Mouse (Mus musculus) heart, postnatal 36 days (tissue): ENCODE results near the gene Galnt16. TPM values are rescaled to one million over a fixed set of nuclear protein-coding genes. Genes with fewer than 3 reads are reported as not detected.

Experiments
- DNase-seq, 2 experiments: peaks; one replicate each; pipeline ENCODE4 v3.0.0; 2021 to 2022
- intact Hi-C: fragments of 180-260 bp; cut with DNase I; formaldehyde crosslinking; loops from one replicate; pipeline ENCODE4 v1.15.1; 2025
- total RNA-seq, 2 experiments: library from RNA; stranded (reverse); gene quantifications; 2 replicates each; pipeline ENCODE4 v1.2.3; 2021

The Galnt16 gene
- total RNA-seq, 2 experiments from 2014 or later, result 2.7 to 3.7 TPM

GRCm38 (mm10) chr12:80644506-80644868 is 126.4 kb downstream of the Galnt16 start:
- intact Hi-C loops, result loop anchor here (10.0 kb wide), 3 partner anchors 300 to 1780 kb away; partner anchors contain the start of genes Atp6v1d, Eif2s1, Srsf5 and Vti1b
- no peak for DNase-seq

DNA sequence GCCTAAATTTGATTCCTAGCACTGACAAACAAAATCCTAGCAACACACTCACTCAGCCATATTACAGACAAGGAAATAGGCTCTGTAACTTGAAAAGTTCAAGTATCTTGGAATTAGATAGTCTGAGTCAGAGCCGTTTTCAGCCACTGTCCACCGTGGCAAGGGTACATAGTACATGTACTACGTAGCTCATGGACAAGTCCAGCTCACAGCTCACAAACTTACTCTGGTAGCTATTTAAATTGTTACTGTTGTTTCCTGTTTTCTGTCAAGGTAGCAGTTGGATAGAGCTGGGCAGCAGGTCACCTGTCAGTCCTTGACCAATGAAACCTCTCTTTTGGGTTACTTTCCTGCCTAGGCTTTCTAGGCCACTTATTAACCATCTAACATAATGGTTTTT is 128.3 kb downstream of the Galnt16 start:
- intact Hi-C loops, result loop anchor here (1.0 to 10.0 kb wide), 4 partner anchors 39 to 1782 kb away; partner anchors contain the start of genes Atp6v1d, Eif2s1, Srsf5 and Vti1b
- no peak for DNase-seq

DNA sequence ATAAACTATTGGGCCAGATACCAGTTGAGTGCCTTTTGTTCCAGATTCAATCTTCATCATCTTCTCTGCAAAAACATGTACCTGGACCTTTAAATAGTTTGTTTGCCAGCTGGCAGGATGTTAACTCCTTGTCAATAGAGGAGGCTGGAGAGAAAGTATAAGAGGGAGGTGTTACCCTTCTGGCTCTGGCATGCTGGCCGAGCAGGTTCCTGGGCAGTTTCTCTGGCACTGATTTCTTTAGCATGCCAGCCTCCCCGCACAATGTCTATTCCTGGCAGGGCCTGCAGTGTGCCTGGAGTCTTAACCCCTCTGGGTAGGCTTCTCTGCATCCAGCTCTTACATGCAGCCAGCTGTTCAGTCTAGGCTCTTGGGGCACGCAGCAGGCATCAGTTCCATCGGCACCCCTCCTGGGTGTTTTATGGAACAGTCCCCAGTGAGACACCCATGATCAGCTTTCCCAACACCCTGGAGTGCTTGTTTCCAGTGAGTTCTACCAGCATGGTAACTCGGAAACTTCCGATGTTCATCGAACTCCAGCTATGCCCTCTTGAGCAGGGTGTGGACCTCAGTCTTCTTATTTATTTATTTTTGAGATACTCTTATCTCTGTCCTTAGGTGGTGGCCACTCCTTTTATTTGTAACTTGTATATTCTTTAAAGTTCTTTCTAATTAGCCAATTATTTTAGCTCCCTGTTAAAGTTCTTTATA is 136.0 kb downstream of the Galnt16 start:
- DNase-seq, result peak; percentile 25 to 35

DNA sequence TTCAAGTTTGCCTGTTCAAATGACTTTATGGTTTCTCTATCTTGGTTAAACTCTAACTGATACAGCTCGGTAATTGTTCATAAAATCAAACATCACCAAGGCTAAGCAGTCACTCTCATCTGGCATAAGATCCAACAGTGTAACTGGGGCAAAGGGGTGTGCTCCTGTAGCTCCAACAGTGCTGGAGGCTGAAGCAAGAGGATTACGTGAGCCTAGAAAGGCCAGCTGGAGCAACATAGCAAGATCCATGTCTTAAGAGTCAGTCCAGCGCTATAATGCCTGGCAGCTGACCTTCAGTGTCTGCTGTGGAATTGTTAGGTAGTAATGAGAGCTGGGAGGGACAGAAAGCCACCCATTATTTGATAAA is 136.6 kb downstream of the Galnt16 start:
- no peak for DNase-seq
- intact Hi-C loops, result no loop called here

More for the DNA sequence above, 136.0 kb downstream of the Galnt16 start:
- intact Hi-C loops, result no loop called here

DNA sequence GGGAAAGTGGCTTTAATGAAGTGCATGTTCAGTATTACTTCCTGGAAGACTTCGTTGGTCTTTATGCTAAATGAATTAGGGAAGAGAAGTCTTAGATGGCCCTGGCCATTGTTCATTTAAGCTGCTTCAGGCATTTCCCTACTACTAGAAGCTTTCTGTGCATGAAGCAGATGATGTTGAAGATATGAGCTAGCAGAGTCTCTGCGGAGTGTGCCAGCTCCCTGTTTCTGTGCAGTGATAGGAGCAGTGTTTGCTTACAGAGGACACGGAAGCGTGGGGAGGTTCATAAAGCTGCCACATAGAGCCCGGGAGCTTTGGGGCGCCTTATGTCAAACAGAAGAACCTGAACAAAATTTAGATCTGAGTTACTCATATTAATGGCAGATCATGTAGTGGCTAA is 140.6 kb downstream of the Galnt16 start:
- no peak for DNase-seq
- intact Hi-C loops, result no loop called here

DNA sequence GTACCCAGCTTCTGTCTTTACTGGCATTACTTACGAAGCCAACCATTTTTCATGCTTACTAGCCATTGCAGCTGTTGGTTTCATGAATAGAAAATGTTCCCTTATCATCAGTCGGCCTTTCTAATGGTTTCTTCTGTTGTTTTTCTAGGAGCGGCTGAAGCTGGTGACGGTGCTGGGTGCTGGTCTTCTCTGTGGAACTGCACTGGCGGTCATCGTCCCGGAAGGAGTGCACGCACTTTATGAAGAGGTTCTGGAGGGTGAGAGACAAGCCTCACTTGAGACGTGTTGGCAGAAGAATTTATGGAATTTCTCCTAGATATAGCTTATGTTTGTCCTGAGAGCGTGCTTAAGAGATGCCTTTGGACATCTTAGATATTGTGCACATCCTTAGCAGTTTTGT is 144.2 kb downstream of the Galnt16 start:
- DNase-seq, result no peak
- intact Hi-C loops, result no loop called here

DNA sequence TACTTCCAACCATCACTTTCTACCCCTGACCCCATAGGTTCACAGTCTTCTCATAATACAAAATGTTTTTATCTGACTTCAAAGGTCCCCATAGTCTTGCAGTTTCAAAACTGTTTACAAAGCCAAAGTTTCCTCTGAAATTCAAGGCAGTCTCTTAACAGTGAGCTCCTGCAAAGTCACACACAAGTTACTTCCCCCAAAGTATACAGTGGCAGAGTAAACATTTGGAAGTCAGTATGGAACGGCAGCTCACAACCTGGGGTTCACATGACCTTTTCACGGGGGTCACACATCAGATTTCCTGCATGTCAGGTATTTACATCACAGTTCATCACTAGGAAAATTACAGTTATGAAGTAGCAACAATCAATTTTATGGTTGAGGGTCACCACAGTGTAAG is 145.9 kb downstream of the Galnt16 start:
- intact Hi-C loops, result no loop called here
- no peak for DNase-seq

DNA sequence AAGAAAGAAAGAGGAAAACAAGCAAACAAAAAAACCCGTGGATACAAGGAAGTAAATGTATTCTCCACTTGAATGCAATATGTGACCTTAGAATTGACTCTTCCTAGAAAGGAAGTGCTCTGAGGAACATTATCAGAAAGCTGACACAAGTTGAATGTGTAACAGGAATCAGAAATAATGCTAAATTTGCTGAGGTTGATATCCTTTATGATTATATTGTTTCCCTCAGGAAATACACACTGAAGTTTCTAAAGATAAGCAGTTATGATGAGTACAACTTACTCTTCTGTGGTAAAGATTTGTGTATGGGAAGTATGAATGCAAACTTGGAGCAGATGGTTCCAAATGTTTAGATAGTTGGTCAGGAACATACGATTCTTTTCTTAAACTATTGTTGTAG is 150.3 kb downstream of the Galnt16 start:
- no peak for DNase-seq
- intact Hi-C loops, result no loop called here

GRCm38 (mm10) chr12:80673170-80673569 is 155.1 kb downstream of the Galnt16 start:
- intact Hi-C loops, result loop anchor here (2.0 kb wide), 1 partner anchor 174 kb away; no protein-coding TSS in a partner anchor
- peak; percentile 52 to 57 for DNase-seq

Other genes starting within 250 kb of the Galnt16 start
- 10 to 100 TPM; 38.4 TPM for gene Dcaf5, start 81.7 kb upstream of the Galnt16 start, total RNA-seq
- 10 to 100 TPM; 12.8 to 14.4 TPM for gene Exd2, start 55.2 kb upstream of the Galnt16 start, total RNA-seq
- 10 to 100 TPM; 13.7 to 17.3 TPM for gene Slc39a9, start 125.6 kb downstream of the Galnt16 start, total RNA-seq
- 10 to 100 TPM; 21.0 to 26.8 TPM for gene Erh, start 126.1 kb downstream of the Galnt16 start, total RNA-seq
- gene Plekhd1, start 174.3 kb downstream of the Galnt16 start, total RNA-seq, result under 1 TPM in 1 of 2 experiments, not detected in 1; 0.27 TPM
- gene Ccdc177, start 242.4 kb downstream of the Galnt16 start, total RNA-seq, result not detected